Comparison of ENCODE assay signal across 24 mouse cellular contexts in genomic region chr7:91412109-91412508, GRCm38 (mm10).
DNase-seq lines count a peak whose midpoint lies in the region; ATAC-seq and TF ChIP-seq lines count a peak whose summit lies in the region.
"Had no signal": no experiment of that assay in that cellular context is flagged by ENCODE, and none has a peak within 500 bp of the region (broad histone marks: within the 10 kb centered on the region; RNA-seq: fewer than 3 reads in every experiment).

No protein-coding gene starts in this region.

- no peak for DNase-seq in frontal cortex, postnatal 25 days (ENCODE audit: low spot score in 2 of 2)
- DNase-seq in left cerebral cortex, adult 2 months (ENCODE audit: extremely low spot score in 1 of 2, low spot score in 2 of 2) = no peak
- no peak for DNase-seq in left cerebral cortex, adult 11 months (ENCODE audit: low spot score)
- DNase-seq in brain, adult 2 months (ENCODE audit: low read depth, low spot score) = peak; percentile 85
- peak; percentile 43 to 45 for DNase-seq in layer of hippocampus, postnatal 36 days
- no peak for DNase-seq in heart, postnatal 14 days
- DNase-seq: adrenal gland, postnatal 10 days; cerebellum, adult 8-10 months; gastrocnemius, postnatal 10 days; kidney, adult 9 months; kidney, postnatal 14 days; liver, embryonic 13.5 days; lung, adult 2 months; lung, postnatal 14 days; thymus, adult 18-20 months; thymus, postnatal 36 days had no signal

- no peak overlapping the region for H3K4me3 ChIP-seq in left cerebral cortex, adult 2 months
- H3K4me3 ChIP-seq: embryonic facial prominence, embryonic 15.5 days; hindbrain, embryonic 10.5 days; intestine, embryonic 15.5 days; limb, embryonic 13.5 days; liver, embryonic 13.5 days; stomach, embryonic 15.5 days had no signal

- peak overlapping the region; percentile 42 for H3K27ac ChIP-seq in left cerebral cortex, adult 2 months
- H3K27ac ChIP-seq: embryonic facial prominence, embryonic 15.5 days; hindbrain, embryonic 10.5 days; intestine, embryonic 15.5 days; limb, embryonic 13.5 days; liver, embryonic 13.5 days; stomach, embryonic 15.5 days had no signal

- ATAC-seq in frontal cortex, adult (ENCODE audit: low TSS enrichment) = peak; percentile 80
- ATAC-seq: forebrain, embryonic 14.5 days; hindbrain, embryonic 16.5 days; intestine, embryonic 15.5 days had no signal

- intact Hi-C loops in left cerebral cortex, adult 2 months (cut with DNase I) = loop anchor here (5.0 kb wide), 1 partner anchor 115 kb away; no protein-coding TSS in a partner anchor
- intact Hi-C loops in heart, postnatal 14 days (cut with DNase I) = no loop called here

- TF ChIP-seq CTCF in left cerebral cortex, adult 2 months (IDR thresholded peaks at IDR 0.05) = no peak; the same call in 1 of the 2 replicates

Comparison
In these comparisons a context has a peak if more than half of its experiments do, and no peak if none do; other contexts are left out.
1. DNase-seq: peak in brain, adult 2 months (single experiment) and layer of hippocampus, postnatal 36 days (2 of 2); none in frontal cortex, postnatal 25 days (0 of 2), left cerebral cortex, adult 2 months (0 of 2), left cerebral cortex, adult 11 months (single experiment) and heart, postnatal 14 days (0 of 2).